Mouse (Mus musculus) liver, embryonic 14.5 days (tissue): ENCODE measurements around the gene Hpf1.

Experiments used
- CTCF ChIP-seq: IDR thresholded peaks from 2 replicates; pipeline ENCODE4 v1.5.1; 2016; ENCODE audit warnings: antibody characterized with exemption, low read depth, control low read depth
- EP300 ChIP-seq: IDR thresholded peaks from 2 replicates; pipeline ENCODE4 v1.6.1; 2016; ENCODE audit warnings: antibody characterized with exemption, low read depth

DNA sequence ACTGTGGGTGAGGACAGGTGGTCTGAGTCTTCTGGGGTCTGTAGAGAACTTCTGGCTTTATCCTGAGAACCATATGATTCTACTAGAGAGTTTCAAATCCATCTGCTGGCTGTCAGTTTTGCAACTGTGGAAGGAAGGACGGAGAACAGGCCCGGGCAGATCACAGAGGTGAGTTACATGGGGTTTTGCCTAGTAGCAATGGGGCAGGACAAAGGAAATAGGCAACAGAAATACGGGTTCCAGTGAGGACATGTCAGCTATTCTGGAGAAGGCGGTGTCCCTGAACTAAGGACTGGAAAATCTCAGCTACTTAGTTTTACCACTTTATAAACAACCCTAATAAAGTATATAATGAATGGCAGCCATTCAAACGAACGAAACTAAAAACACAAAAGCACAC lies 47.8 kb upstream of the Hpf1 start:
- no peak for TF ChIP-seq CTCF
- TF ChIP-seq EP300: no peak
